Mouse (Mus musculus) midbrain, embryonic 12.5 days (tissue): ENCODE results near the gene Kcnb1. TPM values are rescaled to one million over a fixed set of nuclear protein-coding genes. Genes with fewer than 3 reads are reported as not detected.
"Not testable (repeated sequence)": the region's sequence is repeated elsewhere in the genome, so short reads cannot be mapped to it uniquely, and the experiment has no call there.

Source experiments
- ATAC-seq: fragments of 200-750 bp; cut with Nextera tagmentation; 2 replicates; pipeline ENCODE4 v1.8.0; 2017; ENCODE audit warnings: low read depth, moderate TSS enrichment, moderate library complexity; ENCODE audit not compliant: low FRiP score
- H3K27ac ChIP-seq: fragments of 300-500 bp; sonication (generic); replicated peaks from 2 replicates; pipeline ENCODE4 v1.5.1; 2016; ENCODE audit warnings: mild to moderate bottlenecking
- H3K27me3 ChIP-seq: fragments of 300-500 bp; sonication (generic); 2 replicates; pipeline ENCODE4 v1.6.1; 2016; ENCODE audit warnings: mild to moderate bottlenecking
- H3K36me3 ChIP-seq: fragments of 300-500 bp; sonication (generic); 2 replicates; pipeline ENCODE4 v1.6.1; 2016
- H3K4me1 ChIP-seq: fragments of 300-500 bp; sonication (generic); 2 replicates; pipeline ENCODE4 v1.6.1; 2016
- H3K4me2 ChIP-seq: fragments of 300-500 bp; sonication (generic); replicated peaks from 2 replicates; pipeline ENCODE4 v1.6.1; 2016; ENCODE audit warnings: mild to moderate bottlenecking, moderate library complexity
- H3K4me3 ChIP-seq: fragments of 300-500 bp; sonication (generic); 2 replicates; pipeline ENCODE4 v1.5.1; 2016; ENCODE audit warnings: mild to moderate bottlenecking
- H3K9ac ChIP-seq: fragments of 300-500 bp; sonication (generic); replicated peaks from 2 replicates; pipeline ENCODE4 v1.6.1; 2016; ENCODE audit warnings: mild to moderate bottlenecking, moderate library complexity
- H3K9me3 ChIP-seq: fragments of 300-500 bp; sonication (generic); 2 replicates; pipeline ENCODE4 v1.6.1; 2016; ENCODE audit warnings: mild to moderate bottlenecking
- WGBS: fragments of 180-500 bp; shearing (Covaris S2); methylation state at CpG from one replicate; pipeline ENCODE4 v1.1.7; 2016; 5-methylcytosine and 5-hydroxymethylcytosine counted together
- polyA plus RNA-seq: library from polyadenylated mRNA; unstranded; fragments of >200 nt; fragmentation: Nextera tagmentation; extraction: Ambion mirVana; gene quantifications from 2 replicates; pipeline ENCODE4 v1.2.1, GENCODE M21; 2016

The Kcnb1 gene
- polyA plus RNA-seq, 1 experiment from 2014 or later: 1.4 TPM

DNA sequence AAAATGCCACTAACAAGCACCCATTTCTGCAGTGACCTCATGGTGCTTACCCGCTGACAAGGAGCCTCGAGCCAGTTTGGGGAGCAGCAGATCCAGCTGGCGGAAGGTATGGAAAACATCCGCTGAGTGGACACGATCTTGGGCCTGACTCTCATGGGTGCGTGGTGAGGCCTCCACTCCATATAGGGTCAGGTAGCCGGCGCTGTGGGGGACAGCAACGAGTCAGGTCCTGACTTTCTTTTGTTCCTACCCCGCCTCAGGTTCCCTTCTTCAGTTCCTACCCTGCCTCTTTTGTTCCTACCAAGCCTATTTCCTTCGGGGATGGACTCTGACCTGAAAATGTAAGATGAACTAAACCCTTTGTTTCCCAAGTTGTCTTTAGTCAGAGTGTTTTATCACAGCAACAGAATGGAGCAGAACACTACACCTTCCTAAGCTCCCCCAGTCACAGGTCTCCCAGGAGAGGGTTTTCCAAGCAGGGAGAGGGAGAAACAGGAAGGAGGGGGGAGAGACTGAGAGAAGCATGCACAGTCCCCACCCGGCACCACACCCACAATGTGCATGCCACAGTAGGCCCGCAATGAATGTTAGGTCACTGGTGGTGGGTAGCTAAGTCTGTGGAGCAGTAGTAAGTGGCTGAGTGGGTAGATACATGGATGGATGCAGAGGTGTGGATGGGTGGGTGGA is 31.3 kb upstream of the Kcnb1 start:
- H3K36me3 ChIP-seq: no peaks in the 10 kb centered on the region
- H3K27ac ChIP-seq: no peak overlapping the region
- no peak overlapping the region for H3K4me3 ChIP-seq
- no peak overlapping the region for H3K9ac ChIP-seq
- WGBS: 82% methylated on average over 13 of the region's 13 CpGs
- ATAC-seq: no peak
- H3K4me1 ChIP-seq: no peaks in the 10 kb centered on the region
- H3K9me3 ChIP-seq: no peaks in the 10 kb centered on the region
- H3K4me2 ChIP-seq: no peak overlapping the region
- H3K27me3 ChIP-seq: no peaks in the 10 kb centered on the region; the same call in 1 of the 2 replicates

- no peak overlapping the region for H3K27ac ChIP-seq
- H3K9me3 ChIP-seq: no peaks in the 10 kb centered on the region
- H3K4me1 ChIP-seq: no peaks in the 10 kb centered on the region
- no peak overlapping the region for H3K9ac ChIP-seq
- H3K4me3 ChIP-seq: no peak overlapping the region
- H3K4me2 ChIP-seq: no peak overlapping the region
- H3K27me3 ChIP-seq: no peaks in the 10 kb centered on the region; the same call in 1 of the 2 replicates
- H3K36me3 ChIP-seq: no peaks in the 10 kb centered on the region
- 84% methylated on average over 5 of the region's 5 CpGs for WGBS
- no peak for ATAC-seq
These were observed 30.8 kb upstream of the Kcnb1 start for GRCm38 (mm10) chr2:167220736-167221135.

DNA sequence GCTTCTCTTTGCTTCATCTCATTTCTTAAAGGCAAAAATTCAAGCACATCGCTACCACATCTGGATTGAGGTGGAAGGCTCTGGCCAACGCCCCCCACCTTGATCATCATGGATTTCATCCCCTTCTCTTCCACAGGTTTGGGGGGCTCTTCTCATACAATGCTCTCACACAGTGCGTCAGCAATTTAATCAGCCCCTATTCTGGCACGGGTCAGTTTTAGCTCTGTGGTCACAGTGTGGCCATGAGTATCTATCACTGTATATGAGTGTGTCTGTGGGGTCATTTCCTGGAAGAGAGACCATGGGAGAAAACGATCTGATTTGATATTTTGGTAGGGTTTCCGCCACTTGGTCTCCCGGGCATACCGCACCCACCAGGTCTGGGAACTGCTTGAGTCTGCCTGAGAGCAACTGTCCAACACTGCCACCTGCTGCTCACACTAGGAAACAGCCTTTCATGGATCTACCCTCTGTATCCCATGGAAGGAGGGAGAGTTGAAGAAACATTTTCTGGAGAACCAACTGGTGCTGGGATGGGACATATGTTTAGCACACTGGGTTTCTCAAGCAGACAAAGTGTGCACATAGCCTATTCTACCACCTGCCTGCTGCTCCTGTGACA is 29.3 kb upstream of the Kcnb1 start:
- Histone ChIP-seq H3K4me2 (no peak overlapping the region), H3K4me3 (no peak overlapping the region), H3K9ac (no peak overlapping the region), H3K9me3 (no peaks in the 10 kb centered on the region), H3K36me3 (no peaks in the 10 kb centered on the region), H3K27ac (no peak overlapping the region), H3K27me3 (no peaks in the 10 kb centered on the region; the same call in 1 of the 2 replicates), H3K4me1 (no peaks in the 10 kb centered on the region)
- WGBS: 52% methylated on average over 8 of the region's 8 CpGs
- ATAC-seq: peak; percentile 78; the same call in 1 of the 2 replicates

DNA sequence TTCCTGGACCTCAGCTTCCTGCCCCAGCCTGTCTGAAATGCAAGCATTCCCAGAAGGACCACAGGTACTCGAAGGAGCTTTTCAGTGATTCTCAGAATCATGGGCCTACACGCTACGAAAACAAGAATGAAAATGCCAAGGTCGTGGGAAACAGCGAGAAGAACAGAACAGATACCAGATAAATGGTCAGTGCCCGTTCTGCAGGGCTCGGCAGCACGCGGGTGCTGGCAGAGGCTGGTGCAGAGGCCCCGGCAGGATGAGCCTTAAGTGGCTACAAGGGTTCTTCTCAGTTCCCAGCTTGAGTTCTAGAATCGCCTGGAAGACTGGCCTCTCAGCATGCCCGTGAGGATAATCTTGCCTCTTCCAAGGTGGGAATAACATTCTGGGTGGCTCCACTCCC is 23.7 kb upstream of the Kcnb1 start:
- no peaks in the 10 kb centered on the region for H3K27me3 ChIP-seq
- H3K9me3 ChIP-seq: peaks cover 3% of the 10 kb centered on the region; the same call in 1 of the 2 replicates
- WGBS: 94% methylated on average over 12 of the region's 12 CpGs
- no peak overlapping the region for H3K4me2 ChIP-seq
- no peak overlapping the region for H3K4me3 ChIP-seq
- no peak overlapping the region for H3K9ac ChIP-seq
- no peaks in the 10 kb centered on the region for H3K36me3 ChIP-seq
- H3K4me1 ChIP-seq: no peaks in the 10 kb centered on the region
- no peak for ATAC-seq
- H3K27ac ChIP-seq: no peak overlapping the region

DNA sequence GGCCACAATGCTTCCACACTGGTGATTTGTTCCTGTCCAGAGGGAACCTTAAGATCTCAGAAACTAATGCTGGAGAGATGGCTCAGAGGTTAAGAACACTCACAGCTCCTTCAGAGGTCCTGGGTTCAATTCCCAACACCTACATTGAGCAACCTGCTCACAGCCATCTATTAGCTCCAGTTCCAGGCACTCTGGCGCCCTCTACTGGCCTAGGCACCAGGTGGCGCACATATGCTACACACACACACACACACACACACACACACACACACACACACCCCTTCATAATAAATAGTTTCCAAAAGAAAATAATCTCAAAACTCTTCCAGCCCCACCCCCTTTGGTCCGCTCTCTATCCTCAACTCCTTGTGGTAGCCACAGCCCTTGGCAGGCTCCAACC is 23.1 kb upstream of the Kcnb1 start:
- Histone ChIP-seq H3K4me1 (no peaks in the 10 kb centered on the region), H3K27me3 (no peaks in the 10 kb centered on the region), H3K9me3 (peaks cover 3% of the 10 kb centered on the region; the same call in 1 of the 2 replicates), H3K27ac (no peak overlapping the region), H3K4me3 (no peak overlapping the region), H3K4me2 (no peak overlapping the region), H3K9ac (no peak overlapping the region), H3K36me3 (no peaks in the 10 kb centered on the region)
- WGBS: 77% methylated on average over 3 of the region's 3 CpGs
- no peak for ATAC-seq

DNA sequence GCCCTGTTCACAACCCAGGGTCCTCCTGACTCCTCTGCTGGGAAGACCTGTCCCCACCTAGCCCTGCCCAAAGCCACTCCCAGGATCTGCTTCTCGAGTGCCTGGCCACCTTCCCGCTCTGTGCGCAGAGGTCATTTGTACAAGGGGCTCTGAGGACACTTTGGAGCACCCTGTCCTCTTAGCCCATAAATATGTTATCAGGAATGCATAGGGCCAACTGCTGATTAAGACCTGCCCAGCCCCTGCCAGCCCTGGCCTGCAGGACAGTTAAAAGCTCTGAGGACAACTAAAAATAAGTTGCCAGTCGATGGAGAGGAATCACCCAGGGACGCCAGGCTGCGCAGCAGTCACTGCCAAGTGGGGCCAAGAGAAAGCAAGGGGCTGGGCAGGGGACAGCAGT is 22.6 kb upstream of the Kcnb1 start:
- no peak overlapping the region for H3K9ac ChIP-seq
- no peak for ATAC-seq
- H3K4me3 ChIP-seq: no peak overlapping the region
- no peak overlapping the region for H3K27ac ChIP-seq
- H3K27me3 ChIP-seq: no peaks in the 10 kb centered on the region
- no peak overlapping the region for H3K4me2 ChIP-seq
- H3K9me3 ChIP-seq: peaks cover 3% of the 10 kb centered on the region; the same call in 1 of the 2 replicates
- WGBS: 92% methylated on average over 6 of the region's 6 CpGs
- H3K4me1 ChIP-seq: no peaks in the 10 kb centered on the region
- H3K36me3 ChIP-seq: no peaks in the 10 kb centered on the region

DNA sequence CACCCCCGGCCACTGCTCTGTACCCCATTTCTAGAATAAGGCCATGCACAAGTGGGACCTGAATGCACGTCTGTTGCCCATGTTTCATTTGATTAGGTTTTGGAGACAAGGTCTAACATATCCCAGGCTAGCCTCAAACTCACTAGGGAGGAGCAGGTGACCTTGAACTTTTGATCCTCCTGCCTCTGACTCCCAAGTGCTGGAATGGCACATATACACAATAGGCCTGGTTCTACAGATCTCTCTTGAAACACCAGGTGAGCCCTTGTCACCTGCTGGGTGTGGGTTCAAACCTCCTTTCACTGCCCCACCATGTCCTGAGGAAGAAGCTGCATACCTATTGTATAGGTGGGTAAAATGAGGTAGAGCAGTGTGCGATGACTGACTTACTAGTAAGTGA is 22.1 kb upstream of the Kcnb1 start:
- Histone ChIP-seq H3K36me3 (no peaks in the 10 kb centered on the region), H3K9ac (no peak overlapping the region), H3K9me3 (peaks cover 3% of the 10 kb centered on the region; the same call in 1 of the 2 replicates), H3K4me1 (no peaks in the 10 kb centered on the region), H3K4me3 (no peak overlapping the region), H3K27ac (no peak overlapping the region), H3K27me3 (no peaks in the 10 kb centered on the region), H3K4me2 (no peak overlapping the region)
- no peak for ATAC-seq
- 83% methylated on average over 3 of the region's 3 CpGs for WGBS

GRCm38 (mm10) chr2:167209900-167210299 is 19.9 kb upstream of the Kcnb1 start:
- Histone ChIP-seq H3K4me3 (no peak overlapping the region), H3K4me1 (no peaks in the 10 kb centered on the region), H3K36me3 (no peaks in the 10 kb centered on the region), H3K9ac (no peak overlapping the region), H3K27ac (no peak overlapping the region), H3K9me3 (peaks cover 3% of the 10 kb centered on the region; the same call in 1 of the 2 replicates), H3K4me2 (no peak overlapping the region), H3K27me3 (no peaks in the 10 kb centered on the region)
- 86% methylated on average over 9 of the region's 9 CpGs for WGBS
- no peak for ATAC-seq

GRCm38 (mm10) chr2:167208984-167209383 is 19.0 kb upstream of the Kcnb1 start:
- Histone ChIP-seq H3K36me3 (no peaks in the 10 kb centered on the region), H3K4me2 (no peak overlapping the region), H3K9me3 (peaks cover 3% of the 10 kb centered on the region; the same call in 1 of the 2 replicates), H3K27ac (no peak overlapping the region), H3K9ac (no peak overlapping the region), H3K27me3 (no peaks in the 10 kb centered on the region), H3K4me3 (no peak overlapping the region), H3K4me1 (no peaks in the 10 kb centered on the region)
- 82% methylated on average over 3 of the region's 3 CpGs for whole genome bisulfite sequencing
- ATAC-seq: no peak

DNA sequence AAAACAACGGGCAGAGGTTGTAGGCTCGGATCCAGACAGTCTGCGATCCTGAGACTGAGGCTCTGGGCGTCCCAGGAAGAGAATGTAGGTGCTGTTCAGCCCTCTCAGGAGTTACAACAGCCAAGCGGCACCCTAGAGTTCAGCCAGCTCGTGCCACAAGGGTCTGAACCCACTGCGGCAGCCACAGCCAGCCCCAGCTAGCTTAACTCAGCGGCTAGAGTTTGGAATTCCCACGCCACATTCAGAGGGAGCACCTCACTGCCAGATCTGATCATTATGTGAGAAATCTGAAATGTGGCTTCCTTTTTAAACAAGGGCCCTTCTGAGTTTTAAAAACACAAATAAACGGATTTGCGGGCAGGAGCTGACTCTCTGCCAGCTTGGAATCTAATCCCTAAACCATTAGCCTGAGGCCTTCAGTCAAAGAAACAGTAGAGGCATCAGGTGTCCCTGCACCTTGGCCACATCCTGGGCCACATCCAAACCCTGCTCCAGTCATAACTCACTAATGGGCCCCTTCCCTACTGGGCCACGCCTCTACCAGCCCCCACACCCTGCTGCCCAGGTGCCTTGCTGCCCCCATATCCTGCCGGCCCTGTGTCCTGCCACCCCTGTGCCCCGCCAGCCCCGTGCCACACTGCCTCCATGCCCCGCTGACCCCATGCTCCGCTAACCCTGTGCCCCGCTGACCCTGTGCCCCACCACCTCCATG is 16.1 kb upstream of the Kcnb1 start:
- peaks cover 12% of the 10 kb centered on the region for H3K4me1 ChIP-seq
- no peaks in the 10 kb centered on the region for H3K36me3 ChIP-seq
- no peak overlapping the region for H3K9ac ChIP-seq
- ATAC-seq: no peak
- no peak overlapping the region for H3K4me2 ChIP-seq
- H3K27me3 ChIP-seq: no peaks in the 10 kb centered on the region
- no peak overlapping the region for H3K27ac ChIP-seq
- H3K4me3 ChIP-seq: no peak overlapping the region
- 92% methylated on average over 18 of the region's 18 CpGs for WGBS
- H3K9me3 ChIP-seq: no peaks in the 10 kb centered on the region

DNA sequence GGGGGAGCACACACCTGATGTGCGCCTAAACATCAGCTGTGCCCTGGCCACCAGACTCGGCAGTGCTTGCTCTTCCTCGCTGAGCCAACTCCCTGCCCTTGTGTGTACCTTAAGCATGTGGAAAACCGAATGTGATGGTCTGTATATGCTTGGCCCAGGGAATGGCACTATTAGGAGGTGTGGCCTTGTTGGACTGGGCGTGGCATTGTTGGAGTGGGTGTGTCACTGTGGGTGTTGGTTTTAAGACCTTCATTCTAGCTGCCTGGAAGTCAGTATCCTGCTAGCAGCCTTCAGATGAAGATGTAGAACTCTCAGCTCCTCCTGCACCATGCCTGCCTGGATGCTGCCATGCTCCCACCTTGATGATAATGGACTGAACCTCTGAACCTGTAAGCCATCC is 14.7 kb upstream of the Kcnb1 start:
- not testable (repeated sequence) for H3K27ac ChIP-seq, H3K9ac ChIP-seq, H3K4me3 ChIP-seq, H3K36me3 ChIP-seq, H3K4me2 ChIP-seq, H3K27me3 ChIP-seq, H3K9me3 ChIP-seq, ATAC-seq
- H3K4me1 ChIP-seq: peaks cover 12% of the 10 kb centered on the region
- WGBS: 88% methylated on average over 5 of the region's 5 CpGs

DNA sequence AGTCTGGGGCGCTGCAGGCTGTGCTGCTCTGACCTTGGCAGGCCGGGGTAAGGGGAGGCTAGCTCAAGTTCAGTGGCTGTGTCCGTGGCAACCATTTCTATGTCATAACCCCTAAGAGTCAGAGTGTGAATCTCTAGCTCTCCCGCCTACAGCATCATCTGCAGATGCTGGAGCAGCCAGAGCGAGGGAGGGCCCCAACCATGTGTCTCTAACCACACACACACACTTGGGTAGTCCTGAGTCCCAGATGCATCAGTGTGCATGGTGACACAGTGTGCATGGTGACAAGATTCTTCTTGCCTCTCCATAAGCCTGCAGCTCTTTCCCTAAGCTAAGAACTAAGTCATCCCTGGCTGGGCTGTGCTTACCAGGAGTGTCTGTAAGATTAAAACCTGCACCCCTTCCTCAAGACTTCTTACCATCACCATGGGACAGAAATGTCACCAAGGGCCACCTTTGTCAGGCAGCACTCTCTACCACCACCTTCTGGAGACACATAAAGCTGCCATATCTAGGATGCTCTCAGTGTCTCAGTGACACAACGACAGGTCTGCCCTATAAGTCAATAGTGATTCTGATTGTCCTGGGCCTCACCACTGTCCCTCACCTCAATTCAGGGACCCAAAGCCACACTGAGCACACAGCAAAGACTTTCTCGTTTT is 13.7 kb upstream of the Kcnb1 start:
- WGBS: 77% methylated on average over 7 of the region's 7 CpGs
- H3K36me3 ChIP-seq: no peaks in the 10 kb centered on the region
- no peak overlapping the region for H3K4me2 ChIP-seq
- no peaks in the 10 kb centered on the region for H3K9me3 ChIP-seq
- H3K27me3 ChIP-seq: 0 out of 2 replicates have a peak, but pooled peaks cover 5% of the 10 kb centered on the region
- H3K4me3 ChIP-seq: no peak overlapping the region
- no peak overlapping the region for H3K27ac ChIP-seq
- ATAC-seq: no peak
- H3K4me1 ChIP-seq: peaks cover 21% of the 10 kb centered on the region
- H3K9ac ChIP-seq: no peak overlapping the region
